In genomic region chr19:47755625-47756024, GRCm38 (mm10) we compare ENCODE assay signal across 10 mouse cellular contexts. TPM values are rescaled to one million over a fixed set of nuclear protein-coding genes. Genes with fewer than 3 reads are reported as not detected.
DNase-seq lines count a peak whose midpoint lies in the region; ATAC-seq lines count a peak whose summit lies in the region.
"Had no signal": no experiment of that assay in that cellular context is flagged by ENCODE, and none has a peak within 500 bp of the region (broad histone marks: within the 10 kb centered on the region; RNA-seq: fewer than 3 reads in every experiment).

No protein-coding gene starts in this region.

- peak overlapping the region; percentile 9; the same call in 1 of the 2 replicates for H3K4me2 ChIP-seq in embryonic facial prominence, embryonic 13.5 days
- peak overlapping the region; percentile 67 for H3K4me2 ChIP-seq in heart, embryonic 16.5 days (ENCODE audit: low read depth, low read length)
- H3K4me2 ChIP-seq in lung, embryonic 16.5 days (ENCODE audit: low read depth, low read length) = peak overlapping the region; percentile 28

- H3K4me1 ChIP-seq in embryonic facial prominence, embryonic 13.5 days = no peaks in the 10 kb centered on the region
- H3K4me1 ChIP-seq in embryonic facial prominence, embryonic 10.5 days = no peaks in the 10 kb centered on the region
- no peaks in the 10 kb centered on the region for H3K4me1 ChIP-seq in heart, embryonic 16.5 days (ENCODE audit: control insufficient read depth, insufficient read depth, low read length)
- H3K4me1 ChIP-seq in lung, embryonic 16.5 days (replicated peaks; ENCODE audit: control insufficient read depth, insufficient read depth, low read length) = no peaks in the 10 kb centered on the region
- H3K4me1 ChIP-seq in hindbrain, embryonic 10.5 days (replicated peaks) = peaks cover 3% of the 10 kb centered on the region; the same call in 1 of the 2 replicates

- ATAC-seq in embryonic facial prominence, embryonic 13.5 days (ENCODE audit: insufficient number of reproducible peaks, insufficient read depth, low FRiP score, low TSS enrichment, low read depth) = no peak
- no peak; the same call in 1 of the 2 replicates for ATAC-seq in heart, embryonic 16.5 days (replicated peaks; ENCODE audit: extremely low read depth, insufficient read depth, low FRiP score)
- peak; percentile 79 for ATAC-seq in lung, embryonic 16.5 days (ENCODE audit: low read depth)
- ATAC-seq in megakaryocyte-erythroid progenitor cell, adult 5-6 weeks (replicated peaks; ENCODE audit: low FRiP score, low TSS enrichment, poor library complexity, severe bottlenecking) = no peak

- H3K27ac ChIP-seq in embryonic facial prominence, embryonic 13.5 days = no peak overlapping the region
- no peak overlapping the region for H3K27ac ChIP-seq in embryonic facial prominence, embryonic 10.5 days (replicated peaks)
- H3K27ac ChIP-seq in heart, embryonic 16.5 days (ENCODE audit: low read length) = no peak overlapping the region
- no peak overlapping the region for H3K27ac ChIP-seq in lung, embryonic 16.5 days (ENCODE audit: low read length)
- no peak overlapping the region for H3K27ac ChIP-seq in hindbrain, embryonic 10.5 days

- WGBS in embryonic facial prominence, embryonic 13.5 days = 70% methylated on average over 19 of the region's 19 CpGs
- 76% methylated on average over 19 of the region's 19 CpGs for WGBS in embryonic facial prominence, embryonic 10.5 days
- 46% methylated on average over 19 of the region's 19 CpGs for WGBS in heart, embryonic 16.5 days
- 52% methylated on average over 19 of the region's 19 CpGs for WGBS in lung, embryonic 16.5 days
- 74% methylated on average over 19 of the region's 19 CpGs for WGBS in hindbrain, embryonic 10.5 days

- H3K36me3 ChIP-seq in embryonic facial prominence, embryonic 13.5 days = no peaks in the 10 kb centered on the region
- H3K36me3 ChIP-seq in embryonic facial prominence, embryonic 10.5 days (replicated peaks) = no peaks in the 10 kb centered on the region
- H3K36me3 ChIP-seq in heart, embryonic 16.5 days (ENCODE audit: control insufficient read depth, insufficient read depth) = no peaks in the 10 kb centered on the region
- no peaks in the 10 kb centered on the region for H3K36me3 ChIP-seq in lung, embryonic 16.5 days (ENCODE audit: control insufficient read depth, insufficient read depth, low read length)
- no peaks in the 10 kb centered on the region for H3K36me3 ChIP-seq in hindbrain, embryonic 10.5 days

- H3K9ac ChIP-seq in embryonic facial prominence, embryonic 13.5 days = no peak overlapping the region
- peak overlapping the region; percentile 61 for H3K9ac ChIP-seq in heart, embryonic 16.5 days (ENCODE audit: low read length)
- no peak overlapping the region for H3K9ac ChIP-seq in lung, embryonic 16.5 days (ENCODE audit: low read length)

- H3K27me3 ChIP-seq in embryonic facial prominence, embryonic 13.5 days = no peaks in the 10 kb centered on the region
- no peaks in the 10 kb centered on the region for H3K27me3 ChIP-seq in embryonic facial prominence, embryonic 10.5 days (replicated peaks; ENCODE audit: low read depth, poor library complexity, severe bottlenecking)
- H3K27me3 ChIP-seq in heart, embryonic 16.5 days (ENCODE audit: control insufficient read depth, insufficient read depth, low read length) = no peaks in the 10 kb centered on the region
- no peaks in the 10 kb centered on the region for H3K27me3 ChIP-seq in lung, embryonic 16.5 days (ENCODE audit: control insufficient read depth, insufficient read depth, low read depth, low read length)
- no peaks in the 10 kb centered on the region; the same call in 1 of the 2 replicates for H3K27me3 ChIP-seq in hindbrain, embryonic 10.5 days (ENCODE audit: insufficient read depth, poor library complexity, severe bottlenecking)

- 0 out of 2 replicates have a peak, but pooled peaks cover 3% of the 10 kb centered on the region for H3K9me3 ChIP-seq in embryonic facial prominence, embryonic 13.5 days
- H3K9me3 ChIP-seq in embryonic facial prominence, embryonic 10.5 days = no peaks in the 10 kb centered on the region
- H3K9me3 ChIP-seq in heart, embryonic 16.5 days (replicated peaks; ENCODE audit: control insufficient read depth, low read length) = no peaks in the 10 kb centered on the region
- H3K9me3 ChIP-seq in lung, embryonic 16.5 days (ENCODE audit: control insufficient read depth, low read length) = no peaks in the 10 kb centered on the region
- no peaks in the 10 kb centered on the region for H3K9me3 ChIP-seq in hindbrain, embryonic 10.5 days

- H3K4me3 ChIP-seq in embryonic facial prominence, embryonic 13.5 days = no peak overlapping the region
- no peak overlapping the region for H3K4me3 ChIP-seq in embryonic facial prominence, embryonic 10.5 days
- peak overlapping the region; percentile 49 for H3K4me3 ChIP-seq in heart, embryonic 16.5 days (ENCODE audit: low read length)
- H3K4me3 ChIP-seq in lung, embryonic 16.5 days (ENCODE audit: low read length) = peak overlapping the region; percentile 29
- no peak overlapping the region for H3K4me3 ChIP-seq in hindbrain, embryonic 10.5 days
- H3K4me3 ChIP-seq: erythroblast, embryonic 14.5 days had no signal

- DNase-seq in embryonic facial prominence, embryonic 10.5 days (ENCODE audit: low spot score) = no peak
- peak; percentile 13 for DNase-seq in CD4-positive helper T cell, adult 2 months (ENCODE audit: low read depth, low spot score)
- no peak for DNase-seq in hindbrain, embryonic 10.5 days (ENCODE audit: low spot score)
- DNase-seq in layer of hippocampus, postnatal 25 days (ENCODE audit: extremely low spot score in 1 of 2, low spot score in 1 of 2) = no peak
- DNase-seq: B cell, adult 2 months had no signal

RNA-seq across cellular contexts. Expression of gene Sfr1, which starts 24.1 kb away (rescaled TPM):
- polyA plus RNA-seq in embryonic facial prominence, embryonic 13.5 days (2015; fragmentation: Nextera tagmentation; extraction: Ambion mirVana) = 283 and 318 TPM in 2 replicates
- polyA plus RNA-seq in embryonic facial prominence, embryonic 10.5 days (2016; fragmentation: Nextera tagmentation; extraction: Ambion mirVana) = 287 and 300 TPM in 2 replicates
- polyA plus RNA-seq in heart, embryonic 16.5 days (2015; fragmentation: Nextera tagmentation; extraction: Ambion mirVana) = 153 and 227 TPM in 2 replicates
- 225 and 236 TPM in 2 replicates for polyA plus RNA-seq in lung, embryonic 16.5 days (2015; fragmentation: Nextera tagmentation; extraction: Ambion mirVana)
- polyA plus RNA-seq in hindbrain, embryonic 10.5 days (2016; fragmentation: Nextera tagmentation; extraction: Ambion mirVana) = 211 and 264 TPM in 2 replicates
- total RNA-seq in megakaryocyte-erythroid progenitor cell, adult 5-6 weeks (2014; fragmentation: Nextera tagmentation) = 83.7 and 88.8 TPM in 2 replicates
- 154 and 178 TPM in 2 replicates for total RNA-seq in megakaryocyte-erythroid progenitor cell, adult 5-6 weeks (2017)
- total RNA-seq in layer of hippocampus, postnatal 25 days (2021) = 100 to 1,000 TPM in 1 of 2 experiments, 10 to 100 TPM in 1; 98.3 to 103 TPM

Comparison
In these comparisons a context has a peak if more than half of its experiments do, and no peak if none do; other contexts are left out.
1. H3K4me2 ChIP-seq: peak in every context shown above with its lines; median percentile 67 in heart, embryonic 16.5 days; 28 in lung, embryonic 16.5 days; 9 in embryonic facial prominence, embryonic 13.5 days.
2. H3K4me3 ChIP-seq: peak in heart, embryonic 16.5 days (single experiment) and lung, embryonic 16.5 days (single experiment); none in embryonic facial prominence, embryonic 13.5 days (single experiment), embryonic facial prominence, embryonic 10.5 days (single experiment) and hindbrain, embryonic 10.5 days (single experiment).